Mouse (Mus musculus) kidney, adult 2 months (tissue): Measurements from ENCODE around the gene Degs1.

Experiments
- CTCF ChIP-seq: fragments of 200-500 bp; conservative IDR thresholded peaks from 2 replicates; pipeline ENCODE4 v1.5.1; 2011; ENCODE audit warnings: low read depth, mild to moderate bottlenecking, control low read depth, low read length, moderate library complexity, mixed read lengths; ENCODE audit not compliant: insufficient read depth, insufficient read length
- POLR2A ChIP-seq: fragments of 200-500 bp; IDR thresholded peaks from one replicate; pipeline ENCODE4 v1.6.1; 2011; ENCODE audit warnings: low read depth, low read length, control low read depth

DNA sequence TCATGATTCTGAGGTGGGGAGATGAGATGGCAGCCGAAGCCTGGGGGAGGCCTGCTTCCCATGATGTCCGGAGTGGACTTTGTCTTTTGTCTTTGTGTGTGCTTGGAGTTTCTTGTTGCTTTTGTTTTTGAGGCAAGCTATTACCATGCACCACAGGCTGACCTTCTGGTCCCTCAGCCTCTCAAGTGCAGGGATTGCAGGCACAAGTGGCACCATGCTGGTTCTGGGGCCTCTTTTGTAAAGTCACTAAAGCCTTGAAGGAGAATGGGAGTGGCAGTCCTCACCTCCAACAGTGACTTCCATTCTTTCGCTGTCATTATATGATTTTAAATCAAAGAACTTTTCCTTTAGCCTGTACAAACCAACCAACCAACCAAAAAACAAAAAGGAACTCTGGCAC lies 14.6 kb upstream of the Degs1 start:
- TF ChIP-seq CTCF (no peak), POLR2A (no peak)
